Comparison of ENCODE assay signal across 12 mouse cellular contexts in the genomic region with DNA sequence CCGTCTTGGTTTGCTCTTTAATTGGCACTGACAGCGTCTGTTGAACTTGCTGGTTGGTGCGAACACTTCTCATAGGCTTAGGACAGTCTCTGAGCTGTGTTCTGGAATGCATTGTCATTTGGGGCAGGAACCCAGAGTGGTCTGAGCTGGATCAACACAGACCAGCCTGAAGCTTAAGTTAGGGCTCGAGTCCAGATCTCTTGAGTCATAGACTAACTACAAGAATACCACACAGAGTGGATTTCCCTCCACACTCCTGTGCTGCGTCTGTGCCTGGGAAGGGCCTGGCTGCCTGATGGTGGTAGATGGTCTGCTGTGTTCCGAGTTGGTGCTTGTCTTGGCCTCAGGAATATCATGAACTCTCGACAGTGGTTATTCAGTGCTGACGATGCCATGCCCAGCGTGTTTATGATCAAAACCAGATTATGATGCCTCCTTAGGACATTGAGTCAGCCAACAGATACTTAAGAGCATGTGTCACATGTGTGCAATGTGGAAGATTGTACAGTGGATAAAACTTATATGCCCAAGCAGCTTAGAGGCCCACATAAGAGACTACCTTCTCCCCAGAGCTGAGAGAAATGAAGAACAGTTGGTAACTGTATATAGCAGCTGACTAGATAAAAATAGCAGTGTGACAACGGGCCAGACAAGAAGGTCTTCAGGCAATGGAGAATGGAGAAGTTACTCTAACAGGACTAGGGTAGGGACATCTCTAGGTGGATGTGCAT.
DNase-seq lines count a peak whose midpoint lies in the region; ATAC-seq and TF ChIP-seq lines count a peak whose summit lies in the region.
"Had no signal": no experiment of that assay in that cellular context is flagged by ENCODE, and none has a peak within 500 bp of the region (broad histone marks: within the 10 kb centered on the region; RNA-seq: fewer than 3 reads in every experiment).

No protein-coding gene starts in this region.

- H3K27ac ChIP-seq in heart, embryonic 15.5 days = 0 out of 2 replicates have a peak overlapping the region, but pooled peaks have one; percentile 18
- no peak overlapping the region; the same call in 1 of the 2 replicates for H3K27ac ChIP-seq in heart, embryonic 11.5 days (ENCODE audit: low read depth, low read length)
- peak overlapping the region; percentile 71 for H3K27ac ChIP-seq in MEL (ENCODE audit: control insufficient read depth, low read depth, low read length)
- no peak overlapping the region for H3K27ac ChIP-seq in kidney, adult 2 months (ENCODE audit: insufficient read depth, low read depth, low read length)
- H3K27ac ChIP-seq: liver, embryonic 14.5 days had no signal

- no peak for TF ChIP-seq RAD21 in MEL (IDR thresholded peaks at IDR 0.05; ENCODE audit: low read depth, low read length)

- WGBS in heart, embryonic 15.5 days = 59% methylated on average over 10 of the region's 10 CpGs
- 70% methylated on average over 10 of the region's 10 CpGs for WGBS in heart, embryonic 11.5 days (ENCODE audit: insufficient replicate concordance)
- WGBS in kidney, adult 2 months = 89% methylated on average over 10 of the region's 10 CpGs

- no peak for TF ChIP-seq CTCF in MEL (IDR thresholded peaks at IDR 0.05 in 2 of 3, conservative IDR thresholded peaks at IDR 0.05 in 1 of 3; ENCODE audit: control insufficient read depth in 1 of 3, insufficient read depth in 1 of 3, low read depth in 2 of 3, low read length in 3 of 3, poor library complexity in 1 of 3, severe bottlenecking in 1 of 3)
- no peak for TF ChIP-seq CTCF in kidney, adult 2 months (conservative IDR thresholded peaks at IDR 0.05; ENCODE audit: insufficient read depth, insufficient read length, low read depth, low read length)

- no peaks in the 10 kb centered on the region for H3K36me3 ChIP-seq in heart, embryonic 15.5 days
- H3K36me3 ChIP-seq in heart, embryonic 11.5 days (ENCODE audit: control insufficient read depth, insufficient read depth, low read length) = no peaks in the 10 kb centered on the region
- H3K36me3 ChIP-seq in MEL (ENCODE audit: control insufficient read depth in 1 of 2, insufficient read depth in 2 of 2, low read length in 2 of 2) = peaks cover 7 to 35% of the 10 kb centered on the region in 2 experiments
- no peaks in the 10 kb centered on the region for H3K36me3 ChIP-seq in kidney, adult 2 months (ENCODE audit: control insufficient read depth, insufficient read depth, low read length)

- H3K9me3 ChIP-seq in heart, embryonic 15.5 days (replicated peaks) = no peaks in the 10 kb centered on the region
- H3K9me3 ChIP-seq in heart, embryonic 11.5 days (replicated peaks; ENCODE audit: control insufficient read depth, low read length) = no peaks in the 10 kb centered on the region
- no peaks in the 10 kb centered on the region for H3K9me3 ChIP-seq in MEL (replicated peaks; ENCODE audit: insufficient read depth, low read length)

- peaks cover 22% of the 10 kb centered on the region for H3K4me1 ChIP-seq in heart, embryonic 15.5 days (replicated peaks)
- peaks cover 10% of the 10 kb centered on the region for H3K4me1 ChIP-seq in heart, embryonic 11.5 days (ENCODE audit: control insufficient read depth, insufficient read depth, low read length)
- peaks cover 22 to 34% of the 10 kb centered on the region in 2 experiments for H3K4me1 ChIP-seq in MEL (ENCODE audit: control insufficient read depth in 1 of 2, insufficient read depth in 2 of 2, low read length in 2 of 2)
- H3K4me1 ChIP-seq in kidney, adult 2 months (ENCODE audit: control insufficient read depth, insufficient read depth, low read length) = peaks cover 7% of the 10 kb centered on the region; the same call in 1 of the 2 replicates

- DNase-seq in 3134 (ENCODE audit: extremely low read depth, insufficient read length, low spot score) = peak; percentile 67
- peak; percentile 69 for DNase-seq in MEL (ENCODE audit: low read depth, low spot score)
- peak; percentile 79 for DNase-seq in fibroblast of lung, adult 2 months (ENCODE audit: low read depth)
- no peak for DNase-seq in natural killer cell, adult 2 months (ENCODE audit: low spot score in 2 of 2)
- no peak for DNase-seq in kidney, adult 2 months
- DNase-seq: adrenal gland, postnatal 25 days; kidney, postnatal 10 days; left cerebral cortex, postnatal 4 days had no signal

- no peak for ATAC-seq in heart, embryonic 15.5 days (replicated peaks; ENCODE audit: insufficient number of reproducible peaks, insufficient read depth, low FRiP score, low read depth)
- ATAC-seq in heart, embryonic 11.5 days (replicated peaks; ENCODE audit: insufficient number of reproducible peaks, low FRiP score, low TSS enrichment) = no peak

- TF ChIP-seq POLR2A in MEL (IDR thresholded peaks at IDR 0.05; ENCODE audit: control insufficient read depth in 1 of 2, insufficient read depth in 1 of 2, low read depth in 1 of 2, low read length in 2 of 2, poor library complexity in 1 of 2) = no peak
- TF ChIP-seq POLR2A in kidney, adult 2 months (IDR thresholded peaks at IDR 0.05; ENCODE audit: low read depth, low read length) = no peak

- H3K79me2 ChIP-seq in MEL (ENCODE audit: control insufficient read depth, insufficient read depth, low read length, poor library complexity) = peaks cover 47% of the 10 kb centered on the region

- peak; percentile 44 to 78; a peak in 3 of 4 replicates for TF ChIP-seq EP300 in MEL (IDR thresholded peaks at IDR 0.05; ENCODE audit: low read depth in 1 of 2, low read length in 2 of 2)

- no peaks in the 10 kb centered on the region for H3K27me3 ChIP-seq in heart, embryonic 15.5 days
- no peaks in the 10 kb centered on the region for H3K27me3 ChIP-seq in heart, embryonic 11.5 days (ENCODE audit: control insufficient read depth, insufficient read depth, low read length)
- H3K27me3 ChIP-seq in MEL (ENCODE audit: control insufficient read depth in 1 of 2, insufficient read depth in 2 of 2, low read length in 2 of 2) = no peaks in the 10 kb centered on the region
- H3K27me3 ChIP-seq in kidney, adult 2 months (replicated peaks; ENCODE audit: control insufficient read depth, insufficient read depth, low read length) = no peaks in the 10 kb centered on the region

- H3K4me2 ChIP-seq in heart, embryonic 15.5 days = no peak overlapping the region
- H3K4me2 ChIP-seq in heart, embryonic 11.5 days = no peak overlapping the region

- H3K9ac ChIP-seq in heart, embryonic 15.5 days = no peak overlapping the region
- no peak overlapping the region for H3K9ac ChIP-seq in heart, embryonic 11.5 days (ENCODE audit: low read depth, low read length)
- H3K9ac ChIP-seq in MEL (ENCODE audit: control insufficient read depth, low read depth, low read length, poor library complexity, severe bottlenecking) = no peak overlapping the region; the same call in 1 of the 2 replicates
- H3K9ac ChIP-seq: liver, embryonic 14.5 days had no signal

- H3K4me3 ChIP-seq in heart, embryonic 15.5 days = no peak overlapping the region
- H3K4me3 ChIP-seq in heart, embryonic 11.5 days (ENCODE audit: low read depth, low read length) = no peak overlapping the region
- H3K4me3 ChIP-seq in MEL (ENCODE audit: control insufficient read depth in 1 of 2, insufficient read depth in 1 of 2, low read depth in 2 of 2, low read length in 2 of 2) = no peak overlapping the region
- no peak overlapping the region for H3K4me3 ChIP-seq in kidney, adult 2 months (ENCODE audit: insufficient read depth, low read depth, low read length)
- H3K4me3 ChIP-seq: erythroblast, embryonic 14.5 days had no signal

TF ChIP-seq in MEL, 35 proteins besides CTCF, POLR2A, EP300 and RAD21 (continues in another document):
- TF ChIP-seq RCOR1 (IDR thresholded peaks at IDR 0.05; ENCODE audit: low read depth, low read length) (no peak), MYB (IDR thresholded peaks at IDR 0.05; ENCODE audit: low read depth, low read length) (peak; percentile 75), BHLHE40 (IDR thresholded peaks at IDR 0.05; ENCODE audit: borderline replicate concordance, low read depth, low read length) (no peak), ZKSCAN1 (IDR thresholded peaks at IDR 0.05; ENCODE audit: low read depth, low read length) (no peak), MAFK (IDR thresholded peaks at IDR 0.05; ENCODE audit: borderline replicate concordance, low read depth, low read length) (no peak), MEF2A (IDR thresholded peaks at IDR 0.05; ENCODE audit: extremely low read depth, insufficient replicate concordance, low read depth, low read length, poor library complexity, severe bottlenecking) (peak; percentile 91; the same call in 1 of the 2 replicates), HCFC1 (IDR thresholded peaks at IDR 0.05; ENCODE audit: low read depth, low read length) (no peak), GATA1 (IDR thresholded peaks at IDR 0.05; ENCODE audit: low read depth, low read length) (peak; percentile 34), KAT2A (conservative IDR thresholded peaks at IDR 0.05; ENCODE audit: low read depth, low read length) (no peak), MXI1 (IDR thresholded peaks at IDR 0.05; ENCODE audit: low read depth, low read length) (peak; percentile 69), SMC3 (IDR thresholded peaks at IDR 0.05; ENCODE audit: low read depth, low read length) (no peak), UBTF (IDR thresholded peaks at IDR 0.05; ENCODE audit: borderline replicate concordance, insufficient read depth, low read depth, low read length) (no peak), NELFE (IDR thresholded peaks at IDR 0.05; ENCODE audit: low read depth, low read length) (no peak), CHD1 (IDR thresholded peaks at IDR 0.05; ENCODE audit: low read depth, low read length) (no peak), JUND (IDR thresholded peaks at IDR 0.05; ENCODE audit: low read depth, low read length) (no peak), TCF12 (IDR thresholded peaks at IDR 0.05; ENCODE audit: low read depth, low read length) (peak; percentile 53; the same call in 1 of the 2 replicates), ZMIZ1 (IDR thresholded peaks at IDR 0.05; ENCODE audit: low read depth, low read length) (no peak), TBP (IDR thresholded peaks at IDR 0.05; ENCODE audit: low read depth, low read length) (no peak), USF2 (IDR thresholded peaks at IDR 0.05; ENCODE audit: borderline replicate concordance in 1 of 2, insufficient read depth in 1 of 2, low read depth in 1 of 2, low read length in 2 of 2) (no peak), SIN3A (IDR thresholded peaks at IDR 0.05; ENCODE audit: low read length) (peak; percentile 84), CHD2 (IDR thresholded peaks at IDR 0.05; ENCODE audit: low read length) (no peak), GABPA (IDR thresholded peaks at IDR 0.05; ENCODE audit: low read depth, low read length) (no peak), MYC (IDR thresholded peaks at IDR 0.05; ENCODE audit: low read depth, low read length) (0 out of 2 replicates have a peak, but pooled peaks have one; percentile 31), ETS1 (IDR thresholded peaks at IDR 0.05; ENCODE audit: low read depth, low read length) (peak; percentile 93), ZNF384 (IDR thresholded peaks at IDR 0.05; ENCODE audit: low read depth, low read length) (no peak), TAL1 (IDR thresholded peaks at IDR 0.05; ENCODE audit: low read length) (no peak), MAX (IDR thresholded peaks at IDR 0.05; ENCODE audit: low read length) (peak; percentile 58; the same call in 1 of the 2 replicates)

Comparison
In these comparisons a context has a peak if more than half of its experiments do, and no peak if none do; other contexts are left out.
1. H3K27ac ChIP-seq: peak in heart, embryonic 15.5 days (single experiment) and MEL (single experiment); none in heart, embryonic 11.5 days (single experiment) and kidney, adult 2 months (single experiment).
2. DNase-seq: peak in 3134 (single experiment), MEL (single experiment) and fibroblast of lung, adult 2 months (single experiment); none in natural killer cell, adult 2 months (0 of 2) and kidney, adult 2 months (single experiment).